Comparison of ENCODE assay signal across 13 mouse cellular contexts in the genomic region with DNA sequence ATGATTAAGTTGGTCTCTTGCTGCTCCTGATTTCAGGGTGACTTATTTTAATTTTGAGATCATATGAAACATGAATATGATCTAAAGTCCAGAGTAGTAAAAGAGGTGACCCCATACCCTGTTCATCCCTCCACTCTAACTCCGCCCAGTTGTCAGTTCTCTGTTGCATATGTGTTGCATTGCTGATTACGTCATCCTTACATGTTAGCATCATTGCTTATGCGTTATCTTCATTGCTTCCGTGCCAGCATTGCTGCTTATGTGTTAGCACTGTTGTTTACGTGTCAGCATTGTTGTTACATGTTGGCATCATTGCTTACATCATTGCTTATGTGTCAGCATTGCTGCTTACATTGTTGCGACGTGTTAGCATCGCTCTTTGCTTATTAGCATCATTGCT. TPM values are rescaled to one million over a fixed set of nuclear protein-coding genes. Genes with fewer than 3 reads are reported as not detected.
A peak's percentile ranks its signal among the peaks of the same experiment; 100 is the strongest.
DNase-seq lines count a peak whose midpoint lies in the region; ATAC-seq and TF ChIP-seq lines count a peak whose summit lies in the region.
"Had no signal": no experiment of that assay in that cellular context is flagged by ENCODE, and none has a peak within 500 bp of the region (broad histone marks: within the 10 kb centered on the region; RNA-seq: fewer than 3 reads in every experiment).

No protein-coding gene starts in this region.

- H3K4me3 ChIP-seq in heart, embryonic 16.5 days (ENCODE audit: low read length): no peak overlapping the region
- no peak overlapping the region for H3K4me3 ChIP-seq in lung, embryonic 14.5 days (ENCODE audit: low read depth, low read length)
- H3K4me3 ChIP-seq in MEL (ENCODE audit: control insufficient read depth in 1 of 2, insufficient read depth in 1 of 2, low read depth in 2 of 2, low read length in 2 of 2): no peak overlapping the region
- no peak overlapping the region for H3K4me3 ChIP-seq in embryonic fibroblast, embryonic 13.5 days (ENCODE audit: insufficient read depth, low read length)
- H3K4me3 ChIP-seq in embryonic facial prominence, embryonic 10.5 days: no peak overlapping the region
- H3K4me3 ChIP-seq: embryonic facial prominence, embryonic 13.5 days; liver, embryonic 12.5 days; neural tube, embryonic 12.5 days had no signal

- no peak for TF ChIP-seq CTCF in lung, embryonic 14.5 days (IDR thresholded peaks at IDR 0.05; ENCODE audit: low read depth)
- no peak for TF ChIP-seq CTCF in MEL (IDR thresholded peaks at IDR 0.05 in 2 of 3, conservative IDR thresholded peaks at IDR 0.05 in 1 of 3; ENCODE audit: control insufficient read depth in 1 of 3, insufficient read depth in 1 of 3, low read depth in 2 of 3, low read length in 3 of 3, poor library complexity in 1 of 3, severe bottlenecking in 1 of 3)
- no peak for TF ChIP-seq CTCF in embryonic fibroblast, embryonic 13.5 days (IDR thresholded peaks at IDR 0.05; ENCODE audit: borderline replicate concordance, insufficient read depth, low read length)

- H3K4me2 ChIP-seq in heart, embryonic 16.5 days (ENCODE audit: low read depth, low read length): no peak overlapping the region
- no peak overlapping the region for H3K4me2 ChIP-seq in lung, embryonic 14.5 days
- H3K4me2 ChIP-seq: embryonic facial prominence, embryonic 13.5 days; liver, embryonic 12.5 days had no signal

- peak overlapping the region; percentile 96 for H3K27ac ChIP-seq in heart, embryonic 16.5 days (ENCODE audit: low read length)
- peak overlapping the region; percentile 93 for H3K27ac ChIP-seq in lung, embryonic 14.5 days (ENCODE audit: low read depth)
- no peak overlapping the region for H3K27ac ChIP-seq in MEL (ENCODE audit: control insufficient read depth, low read depth, low read length)
- H3K27ac ChIP-seq in embryonic fibroblast, embryonic 13.5 days (ENCODE audit: insufficient read depth, low read length): peak overlapping the region; percentile 15
- no peak overlapping the region for H3K27ac ChIP-seq in embryonic facial prominence, embryonic 10.5 days (replicated peaks)
- H3K27ac ChIP-seq: neural tube, embryonic 12.5 days had no signal

- WGBS in heart, embryonic 16.5 days: 87% methylated on average over 8 of the region's 8 CpGs
- 84% methylated on average over 8 of the region's 8 CpGs for WGBS in lung, embryonic 14.5 days
- 90% methylated on average over 8 of the region's 8 CpGs for WGBS in embryonic facial prominence, embryonic 10.5 days

- peaks cover 82% of the 10 kb centered on the region for H3K4me1 ChIP-seq in heart, embryonic 16.5 days (ENCODE audit: control insufficient read depth, insufficient read depth, low read length)
- H3K4me1 ChIP-seq in lung, embryonic 14.5 days (ENCODE audit: insufficient read depth): peaks cover 37% of the 10 kb centered on the region
- peaks cover 2 to 10% of the 10 kb centered on the region in 2 experiments; a peak in 3 of 4 replicates for H3K4me1 ChIP-seq in MEL (ENCODE audit: control insufficient read depth in 1 of 2, insufficient read depth in 2 of 2, low read length in 2 of 2)
- H3K4me1 ChIP-seq in embryonic fibroblast, embryonic 13.5 days (ENCODE audit: control insufficient read depth, insufficient read depth, low read length): peaks cover 24% of the 10 kb centered on the region
- peaks cover 64% of the 10 kb centered on the region for H3K4me1 ChIP-seq in embryonic facial prominence, embryonic 10.5 days

- TF ChIP-seq RAD21 in MEL (IDR thresholded peaks at IDR 0.05; ENCODE audit: low read depth, low read length): no peak

- TF ChIP-seq POLR2A in MEL (IDR thresholded peaks at IDR 0.05; ENCODE audit: control insufficient read depth in 1 of 2, insufficient read depth in 1 of 2, low read depth in 1 of 2, low read length in 2 of 2, poor library complexity in 1 of 2): no peak
- TF ChIP-seq POLR2A in embryonic fibroblast, embryonic 13.5 days (IDR thresholded peaks at IDR 0.05; ENCODE audit: low read depth, low read length): no peak

- no peaks in the 10 kb centered on the region for H3K36me3 ChIP-seq in heart, embryonic 16.5 days (ENCODE audit: control insufficient read depth, insufficient read depth)
- no peaks in the 10 kb centered on the region for H3K36me3 ChIP-seq in lung, embryonic 14.5 days (ENCODE audit: insufficient read depth)
- H3K36me3 ChIP-seq in MEL (ENCODE audit: control insufficient read depth in 1 of 2, insufficient read depth in 2 of 2, low read length in 2 of 2): peaks cover 0 to 6% of the 10 kb centered on the region in 2 experiments; a peak in 2 of 4 replicates
- no peaks in the 10 kb centered on the region; the same call in 1 of the 2 replicates for H3K36me3 ChIP-seq in embryonic facial prominence, embryonic 10.5 days (replicated peaks)
- H3K36me3 ChIP-seq: embryonic facial prominence, embryonic 13.5 days; liver, embryonic 12.5 days; neural tube, embryonic 12.5 days had no signal

- H3K9ac ChIP-seq in heart, embryonic 16.5 days (ENCODE audit: low read length): no peak overlapping the region; the same call in 1 of the 2 replicates
- no peak overlapping the region for H3K9ac ChIP-seq in lung, embryonic 14.5 days
- H3K9ac ChIP-seq in MEL (ENCODE audit: control insufficient read depth, low read depth, low read length, poor library complexity, severe bottlenecking): no peak overlapping the region
- H3K9ac ChIP-seq: liver, embryonic 12.5 days; neural tube, embryonic 12.5 days had no signal

- H3K79me2 ChIP-seq in MEL (ENCODE audit: control insufficient read depth, insufficient read depth, low read length, poor library complexity): peaks cover 4% of the 10 kb centered on the region; the same call in 1 of the 2 replicates

- H3K27me3 ChIP-seq in heart, embryonic 16.5 days (ENCODE audit: control insufficient read depth, insufficient read depth, low read length): no peaks in the 10 kb centered on the region
- no peaks in the 10 kb centered on the region for H3K27me3 ChIP-seq in lung, embryonic 14.5 days (ENCODE audit: insufficient read depth, low read length)
- no peaks in the 10 kb centered on the region for H3K27me3 ChIP-seq in MEL (ENCODE audit: control insufficient read depth in 1 of 2, insufficient read depth in 2 of 2, low read length in 2 of 2)
- H3K27me3 ChIP-seq in embryonic facial prominence, embryonic 10.5 days (replicated peaks; ENCODE audit: low read depth, poor library complexity, severe bottlenecking): no peaks in the 10 kb centered on the region
- H3K27me3 ChIP-seq: embryonic facial prominence, embryonic 13.5 days; liver, embryonic 12.5 days; neural tube, embryonic 12.5 days had no signal

- no peak for DNase-seq in heart, adult 9 months (ENCODE audit: low spot score in 2 of 2)
- DNase-seq in lung, embryonic 14.5 days: no peak
- no peak for DNase-seq in lung, postnatal 4 days
- no peak for DNase-seq in MEL (ENCODE audit: low read depth, low spot score)
- no peak for DNase-seq in embryonic facial prominence, embryonic 10.5 days (ENCODE audit: low spot score)
- no peak for DNase-seq in left cerebral cortex, postnatal 10 days (ENCODE audit: extremely low spot score in 1 of 2, low spot score in 2 of 2)
- DNase-seq: cerebellum, adult 11-12 months; thymus, postnatal 14 days had no signal

- no peaks in the 10 kb centered on the region for H3K9me3 ChIP-seq in heart, embryonic 16.5 days (replicated peaks; ENCODE audit: control insufficient read depth, low read length)
- H3K9me3 ChIP-seq in lung, embryonic 14.5 days (ENCODE audit: low read depth, low read length): no peaks in the 10 kb centered on the region
- no peaks in the 10 kb centered on the region for H3K9me3 ChIP-seq in MEL (replicated peaks; ENCODE audit: insufficient read depth, low read length)
- H3K9me3 ChIP-seq in embryonic facial prominence, embryonic 10.5 days: no peaks in the 10 kb centered on the region
- H3K9me3 ChIP-seq: embryonic facial prominence, embryonic 13.5 days; liver, embryonic 12.5 days; neural tube, embryonic 12.5 days had no signal

- intact Hi-C loops in left cerebral cortex, postnatal 10 days (cut with DNase I): no loop called here

- ATAC-seq in heart, embryonic 16.5 days (replicated peaks; ENCODE audit: extremely low read depth, insufficient read depth, low FRiP score): no peak
- ATAC-seq in lung, embryonic 14.5 days (ENCODE audit: insufficient read depth): no peak
- ATAC-seq: liver, embryonic 12.5 days had no signal

- no peak for TF ChIP-seq EP300 in MEL (IDR thresholded peaks at IDR 0.05; ENCODE audit: low read depth in 1 of 2, low read length in 2 of 2)

TF ChIP-seq in MEL, 35 proteins besides CTCF, POLR2A, EP300 and RAD21:
- TF ChIP-seq NRF1 (IDR thresholded peaks at IDR 0.05; ENCODE audit: insufficient read depth, low read depth, low read length, poor library complexity, severe bottlenecking) (no peak), ETS1 (IDR thresholded peaks at IDR 0.05; ENCODE audit: low read depth, low read length) (peak; percentile 37; the same call in 1 of the 2 replicates)

RNA-seq across cellular contexts. Expression of gene Trak1, which starts 51.8 kb away (rescaled TPM):
- 42.4 and 48.9 TPM in 2 replicates for polyA plus RNA-seq in heart, embryonic 16.5 days (2015; fragmentation: Nextera tagmentation; extraction: Ambion mirVana)
- polyA plus RNA-seq in lung, embryonic 14.5 days (2014; fragmentation: Nextera tagmentation; extraction: Ambion mirVana): 20.8 and 20.9 TPM in 2 replicates
- 15.3 and 16.2 TPM in 2 replicates for total RNA-seq in MEL (2012; rRNA removed)
- polyA plus RNA-seq in MEL (2012; ENCODE audit: insufficient read depth in 1 of 2, insufficient read length in 2 of 2, low read depth in 1 of 2, low replicate concordance in 2 of 2, missing spikeins in 1 of 2): 10 to 100 TPM in 1 of 2 experiments, not detected in 1; 35.5 TPM
- polyA plus RNA-seq in embryonic fibroblast, embryonic 13.5 days (2011; ENCODE audit: insufficient read length, low read depth, missing spikeins): 38.4 and 41.5 TPM in 2 replicates
- 14.1 and 14.7 TPM in 2 replicates for polyA plus RNA-seq in embryonic facial prominence, embryonic 10.5 days (2016; fragmentation: Nextera tagmentation; extraction: Ambion mirVana)
- total RNA-seq in left cerebral cortex, postnatal 10 days (2021): 100 to 1,000 TPM; 213 to 215 TPM

Comparison
In these comparisons a context has a peak if more than half of its experiments do, and no peak if none do; other contexts are left out.
1. H3K27ac ChIP-seq: peak in heart, embryonic 16.5 days (single experiment), lung, embryonic 14.5 days (single experiment) and embryonic fibroblast, embryonic 13.5 days (single experiment); none in MEL (single experiment) and embryonic facial prominence, embryonic 10.5 days (single experiment).